Mouse (Mus musculus): ENCODE data around the gene Frmd4b.

DNA sequence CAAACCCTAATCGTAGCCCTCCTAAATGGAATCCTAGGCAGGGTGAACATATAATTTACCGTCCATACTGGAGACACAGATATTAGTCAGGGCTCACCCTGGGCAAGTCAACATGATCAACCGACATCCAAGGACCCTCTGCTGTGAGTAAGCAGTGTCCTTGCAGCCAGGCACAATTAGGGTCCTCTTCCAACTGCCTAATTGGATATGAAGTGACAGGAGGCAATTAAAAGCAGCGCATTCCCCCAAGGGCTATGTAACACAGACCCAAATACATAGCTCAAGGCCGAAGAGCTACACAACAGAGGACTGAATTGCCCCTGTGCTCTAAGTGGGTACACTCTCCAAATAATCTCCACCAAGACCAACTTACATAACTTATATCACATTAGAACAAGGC is 4.5 kb downstream of the Frmd4b start:
- TF ChIP-seq CTCF (IDR thresholded peaks at IDR 0.05; ENCODE audit: extremely low read depth, insufficient read depth, insufficient read length, insufficient replicate concordance), result no peak
- TF ChIP-seq POLR2A (IDR thresholded peaks at IDR 0.05; ENCODE audit: low read depth, low read length), result no peak
